Mouse (Mus musculus): ENCODE data around the gene Gm21996.
"Not testable (repeated sequence)": the region's sequence is repeated elsewhere in the genome, so short reads cannot be mapped to it uniquely, and the experiment has no call there.

Gm21996 gene

DNA sequence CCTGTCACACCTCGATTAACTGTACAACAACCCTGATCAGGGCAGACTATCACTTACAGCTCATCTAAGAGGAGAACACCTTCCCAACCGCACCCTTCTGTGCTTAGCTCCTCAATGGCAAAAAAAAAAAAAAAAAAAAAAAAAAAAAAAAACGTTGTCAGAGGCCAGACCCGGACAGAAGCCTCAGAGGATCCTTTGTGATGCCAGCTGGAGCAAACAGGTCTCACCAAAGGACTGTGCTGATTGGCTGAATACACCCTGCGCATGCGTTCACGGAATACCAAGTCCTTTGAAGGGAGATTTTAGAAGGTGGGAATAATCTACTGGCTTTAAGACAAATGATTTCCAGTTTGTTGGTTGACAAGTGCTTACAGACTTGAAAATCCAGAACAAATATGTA, at the start of gene Gm21996:
TSS of gene Gm21996 (minus strand) at position 101 of the 400 bp plus-strand sequence.
- DNase-seq, result not testable (repeated sequence)

All from cerebellum, adult 18-20 months (tissue).